Mouse (Mus musculus): ENCODE data around the gene Gm42688. TPM values are rescaled to one million over a fixed set of nuclear protein-coding genes. Genes with fewer than 3 reads are reported as not detected.
A peak's percentile ranks its signal among the peaks of the same experiment; 100 is the strongest.

The Gm42688 gene
- polyA plus RNA-seq, 1 experiment: not detected

DNA sequence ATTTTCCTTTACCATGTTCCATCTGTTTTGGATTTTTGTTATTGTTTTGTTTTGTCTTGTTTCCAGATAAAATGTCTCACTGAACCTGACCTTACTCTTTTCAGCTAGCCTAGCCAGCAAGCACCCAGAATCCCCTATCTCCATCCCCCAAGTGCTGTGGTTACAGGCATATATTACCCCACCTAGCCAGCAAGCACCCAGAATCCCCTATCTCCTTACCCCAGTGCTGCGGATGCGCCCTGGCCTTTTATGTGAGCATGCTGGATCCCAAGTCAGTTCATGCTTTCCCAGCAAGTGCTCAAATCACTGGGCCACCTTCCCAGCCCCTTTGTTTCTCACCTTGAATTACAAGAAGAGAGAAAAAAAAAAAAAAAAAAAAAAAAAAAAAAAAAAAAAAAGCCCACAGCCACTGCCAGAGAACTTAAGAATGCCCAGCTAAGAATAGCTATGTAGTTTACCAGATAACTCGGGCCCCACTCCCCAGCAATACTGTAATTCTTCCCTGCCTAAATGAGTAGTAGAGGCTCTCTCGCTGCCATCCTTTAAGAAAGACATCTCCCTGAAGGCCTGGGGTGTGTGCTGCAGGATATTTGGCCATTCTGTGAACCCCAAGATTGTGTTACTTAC is 10.2 kb downstream of the Gm42688 start:
- Histone ChIP-seq H3K4me1 (ENCODE audit: control insufficient read depth, insufficient read depth, low read length) (peaks cover 15% of the 10 kb centered on the region), H3K4me3 (ENCODE audit: insufficient read depth, low read depth, low read length) (no peak overlapping the region), H3K27ac (ENCODE audit: insufficient read depth, low read depth, low read length) (no peak overlapping the region)
- TF ChIP-seq CTCF (IDR thresholded peaks at IDR 0.05; ENCODE audit: insufficient read depth, low read depth, low read length) (no peak), POLR2A (IDR thresholded peaks at IDR 0.05; ENCODE audit: insufficient read depth, low read depth, low read length) (no peak)
- 83% methylated on average over 4 of the region's 4 CpGs for WGBS

DNA sequence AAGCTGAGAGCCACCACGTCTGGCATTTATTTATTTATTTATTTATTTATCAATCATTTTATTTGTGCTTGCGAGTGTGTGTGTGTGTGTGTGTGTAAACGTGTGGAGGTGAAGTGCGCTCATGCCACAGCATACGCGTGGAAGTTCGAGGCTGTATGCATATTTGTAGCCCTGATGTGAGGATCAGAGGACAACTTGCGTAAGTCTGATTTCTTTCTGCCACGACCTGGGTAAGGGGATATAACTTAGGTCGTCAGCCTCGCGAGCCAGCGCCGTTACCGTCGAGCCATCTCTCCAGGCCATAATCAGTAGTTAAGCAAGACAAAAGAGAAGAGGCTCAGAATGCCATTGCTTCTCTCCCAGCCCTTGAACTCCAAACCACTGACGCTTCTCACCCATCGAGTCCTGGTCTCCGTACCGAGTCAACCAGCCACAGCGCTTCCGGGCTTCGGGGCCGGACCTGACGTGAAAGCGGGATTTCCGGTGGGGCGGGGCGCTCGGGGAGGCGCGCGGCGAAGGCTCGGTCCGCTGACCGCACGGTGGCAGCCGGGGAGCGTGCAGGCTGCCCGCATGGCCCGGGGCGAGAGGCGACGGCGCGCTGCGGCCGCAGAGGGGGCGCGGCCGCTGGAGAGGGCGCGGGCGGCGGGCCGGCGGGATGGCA is 13.7 kb downstream of the Gm42688 start, which contains the start of gene Mogs:
TSS of gene Mogs (plus strand) at position 486 of the 661 bp plus-strand sequence.
- TF ChIP-seq CTCF (IDR thresholded peaks at IDR 0.05; ENCODE audit: insufficient read depth, low read depth, low read length) (no peak), POLR2A (IDR thresholded peaks at IDR 0.05; ENCODE audit: insufficient read depth, low read depth, low read length) (peak; percentile 88)
- peaks cover 16% of the 10 kb centered on the region for H3K4me1 ChIP-seq (ENCODE audit: control insufficient read depth, insufficient read depth, low read length)
- no peak within 1 kb of the TSS for H3K27ac ChIP-seq (ENCODE audit: insufficient read depth, low read depth, low read length)
- WGBS: 1% methylated on average over 57 of the region's 58 CpGs
- H3K4me3 ChIP-seq (ENCODE audit: insufficient read depth, low read depth, low read length): peak within 1 kb of the TSS; percentile 78

DNA sequence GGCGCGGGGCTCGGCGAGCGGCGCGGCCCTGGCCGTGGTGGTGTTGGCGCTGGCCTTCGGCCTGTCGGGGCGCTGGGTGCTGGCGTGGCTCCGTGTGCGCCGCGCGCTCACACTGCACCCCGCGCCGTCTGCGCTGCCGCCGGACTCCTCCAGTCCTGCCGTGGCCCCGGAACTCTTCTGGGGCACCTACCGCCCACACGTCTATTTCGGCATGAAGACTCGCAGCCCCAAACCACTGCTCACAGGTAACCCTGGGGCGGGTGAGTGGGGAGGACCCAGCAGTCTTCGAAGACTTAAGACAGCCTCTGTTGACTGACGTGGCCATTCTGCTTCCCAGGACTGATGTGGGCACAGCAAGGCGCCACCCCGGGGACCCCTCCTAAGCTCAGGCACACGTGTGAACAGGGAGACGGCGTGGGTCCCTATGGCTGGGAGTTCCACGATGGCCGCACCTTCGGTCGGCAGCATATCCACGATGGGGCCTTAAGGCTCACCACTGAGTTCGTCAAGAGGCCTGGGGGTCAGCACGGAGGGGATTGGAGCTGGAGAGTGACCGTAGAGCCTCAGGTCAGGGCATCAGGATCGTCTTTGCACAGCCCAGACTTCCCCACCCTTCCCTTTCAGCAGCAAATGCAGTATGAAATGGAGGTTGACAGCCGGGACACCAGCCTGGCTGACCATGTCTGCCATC is 14.4 kb downstream of the Gm42688 start:
- Histone ChIP-seq H3K27ac (ENCODE audit: insufficient read depth, low read depth, low read length) (no peak overlapping the region), H3K4me3 (ENCODE audit: insufficient read depth, low read depth, low read length) (peak overlapping the region; percentile 78), H3K4me1 (ENCODE audit: control insufficient read depth, insufficient read depth, low read length) (peaks cover 20% of the 10 kb centered on the region)
- WGBS: under 1% methylated on average over 40 of the region's 48 CpGs
- TF ChIP-seq POLR2A (IDR thresholded peaks at IDR 0.05; ENCODE audit: insufficient read depth, low read depth, low read length) (no peak), CTCF (IDR thresholded peaks at IDR 0.05; ENCODE audit: insufficient read depth, low read depth, low read length) (no peak)

DNA sequence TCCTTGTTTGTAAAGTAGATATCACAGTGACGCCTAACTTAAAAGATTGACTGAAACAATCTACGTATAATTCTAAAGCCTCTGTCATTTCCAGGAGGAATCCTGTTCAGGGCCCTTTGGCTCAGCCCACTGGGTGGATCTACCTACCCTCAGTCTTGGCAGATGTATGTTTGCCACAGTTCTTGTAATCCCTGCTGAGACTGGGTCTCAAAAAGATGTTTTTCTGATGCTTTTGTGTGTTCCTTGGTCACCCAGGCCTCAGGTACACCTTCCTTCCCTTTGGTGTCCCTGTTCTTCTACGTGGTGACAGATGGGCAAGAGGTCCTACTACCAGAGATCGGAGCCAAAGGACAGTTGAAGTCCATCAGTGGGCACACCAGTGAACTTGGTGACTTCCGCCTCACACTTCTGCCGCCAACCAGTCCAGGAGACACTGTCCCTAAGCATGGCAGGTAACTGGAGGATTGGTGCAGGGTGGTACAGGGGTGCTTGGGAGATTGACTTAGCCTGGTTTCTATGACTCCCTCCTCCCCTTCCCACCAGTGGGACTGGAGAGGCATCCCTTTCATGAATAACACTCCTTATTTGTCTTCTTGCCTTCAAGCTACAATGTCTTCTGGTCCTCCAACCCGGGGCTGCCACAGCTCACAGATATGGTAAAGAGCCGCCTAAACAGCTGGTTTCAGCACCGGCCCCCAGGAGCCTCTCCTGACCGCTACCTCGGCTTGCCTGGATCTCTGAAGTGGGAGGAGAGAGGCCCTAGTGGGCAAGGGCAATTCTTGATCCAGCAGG is 15.2 kb downstream of the Gm42688 start:
- no peak for TF ChIP-seq POLR2A (IDR thresholded peaks at IDR 0.05; ENCODE audit: insufficient read depth, low read depth, low read length)
- no peak for TF ChIP-seq CTCF (IDR thresholded peaks at IDR 0.05; ENCODE audit: insufficient read depth, low read depth, low read length)
- WGBS: 79% methylated on average over 11 of the region's 11 CpGs
- Histone ChIP-seq H3K27ac (ENCODE audit: insufficient read depth, low read depth, low read length) (no peak overlapping the region), H3K4me1 (ENCODE audit: control insufficient read depth, insufficient read depth, low read length) (peaks cover 20% of the 10 kb centered on the region), H3K4me3 (ENCODE audit: insufficient read depth, low read depth, low read length) (peak overlapping the region; percentile 78; the same call in 1 of the 2 replicates)

DNA sequence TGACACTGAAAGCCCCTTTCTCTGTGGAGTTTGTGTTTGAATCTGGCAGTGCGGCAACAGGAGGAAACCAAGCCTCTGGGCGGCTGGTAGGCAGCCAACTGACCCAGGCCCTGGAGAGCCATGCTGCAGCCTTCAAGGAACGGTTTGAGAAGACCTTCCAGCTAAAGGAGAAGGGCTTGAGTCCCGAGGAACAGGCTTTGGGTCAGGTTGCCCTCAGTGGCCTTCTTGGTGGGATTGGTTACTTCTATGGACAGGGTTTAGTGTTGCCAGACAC is 15.7 kb downstream of the Gm42688 start:
- WGBS: 73% methylated on average over 4 of the region's 4 CpGs
- H3K27ac ChIP-seq (ENCODE audit: insufficient read depth, low read depth, low read length): no peak overlapping the region
- TF ChIP-seq POLR2A (IDR thresholded peaks at IDR 0.05; ENCODE audit: insufficient read depth, low read depth, low read length): no peak
- TF ChIP-seq CTCF (IDR thresholded peaks at IDR 0.05; ENCODE audit: insufficient read depth, low read depth, low read length): no peak
- peaks cover 22% of the 10 kb centered on the region for H3K4me1 ChIP-seq (ENCODE audit: control insufficient read depth, insufficient read depth, low read length)
- H3K4me3 ChIP-seq (ENCODE audit: insufficient read depth, low read depth, low read length): no peak overlapping the region

DNA sequence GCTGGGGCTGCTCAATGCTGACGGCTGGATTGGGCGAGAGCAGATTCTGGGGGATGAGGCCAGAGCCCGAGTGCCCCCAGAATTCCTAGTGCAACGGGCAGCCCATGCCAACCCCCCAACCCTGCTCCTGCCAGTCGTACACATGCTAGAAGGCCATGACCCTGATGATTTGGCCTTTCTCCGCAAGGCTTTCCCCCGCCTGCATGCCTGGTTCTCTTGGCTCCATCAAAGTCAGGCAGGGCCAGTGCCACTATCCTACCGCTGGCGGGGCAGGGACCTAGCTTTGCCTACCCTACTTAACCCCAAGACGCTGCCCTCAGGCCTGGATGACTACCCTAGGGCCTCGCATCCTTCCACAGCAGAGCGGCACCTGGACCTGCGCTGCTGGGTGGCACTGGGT is 16.2 kb downstream of the Gm42688 start:
- TF ChIP-seq CTCF (IDR thresholded peaks at IDR 0.05; ENCODE audit: insufficient read depth, low read depth, low read length) (no peak), POLR2A (IDR thresholded peaks at IDR 0.05; ENCODE audit: insufficient read depth, low read depth, low read length) (no peak)
- 91% methylated on average over 13 of the region's 13 CpGs for WGBS
- Histone ChIP-seq H3K4me3 (ENCODE audit: insufficient read depth, low read depth, low read length) (no peak overlapping the region), H3K4me1 (ENCODE audit: control insufficient read depth, insufficient read depth, low read length) (peaks cover 24% of the 10 kb centered on the region), H3K27ac (ENCODE audit: insufficient read depth, low read depth, low read length) (no peak overlapping the region)

DNA sequence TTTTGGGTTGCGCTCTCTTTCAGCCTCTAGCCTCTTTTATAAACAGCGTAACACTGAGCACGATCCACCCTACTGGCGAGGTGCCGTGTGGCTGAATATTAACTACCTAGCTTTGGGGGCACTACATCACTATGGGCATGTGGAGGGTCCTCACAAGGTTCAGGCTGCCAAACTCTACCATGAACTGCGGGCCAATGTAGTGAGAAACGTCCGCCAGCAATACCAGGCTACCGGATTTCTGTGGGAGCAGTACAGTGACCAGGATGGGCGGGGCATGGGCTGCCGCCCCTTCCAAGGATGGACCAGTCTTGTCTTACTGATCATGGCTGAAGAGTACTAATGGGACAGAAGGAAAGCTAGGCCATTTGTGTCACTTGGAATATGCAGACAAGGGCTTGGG is 17.0 kb downstream of the Gm42688 start:
- 76% methylated on average over 11 of the region's 11 CpGs for WGBS
- H3K4me1 ChIP-seq (ENCODE audit: control insufficient read depth, insufficient read depth, low read length): peaks cover 27% of the 10 kb centered on the region

DNA sequence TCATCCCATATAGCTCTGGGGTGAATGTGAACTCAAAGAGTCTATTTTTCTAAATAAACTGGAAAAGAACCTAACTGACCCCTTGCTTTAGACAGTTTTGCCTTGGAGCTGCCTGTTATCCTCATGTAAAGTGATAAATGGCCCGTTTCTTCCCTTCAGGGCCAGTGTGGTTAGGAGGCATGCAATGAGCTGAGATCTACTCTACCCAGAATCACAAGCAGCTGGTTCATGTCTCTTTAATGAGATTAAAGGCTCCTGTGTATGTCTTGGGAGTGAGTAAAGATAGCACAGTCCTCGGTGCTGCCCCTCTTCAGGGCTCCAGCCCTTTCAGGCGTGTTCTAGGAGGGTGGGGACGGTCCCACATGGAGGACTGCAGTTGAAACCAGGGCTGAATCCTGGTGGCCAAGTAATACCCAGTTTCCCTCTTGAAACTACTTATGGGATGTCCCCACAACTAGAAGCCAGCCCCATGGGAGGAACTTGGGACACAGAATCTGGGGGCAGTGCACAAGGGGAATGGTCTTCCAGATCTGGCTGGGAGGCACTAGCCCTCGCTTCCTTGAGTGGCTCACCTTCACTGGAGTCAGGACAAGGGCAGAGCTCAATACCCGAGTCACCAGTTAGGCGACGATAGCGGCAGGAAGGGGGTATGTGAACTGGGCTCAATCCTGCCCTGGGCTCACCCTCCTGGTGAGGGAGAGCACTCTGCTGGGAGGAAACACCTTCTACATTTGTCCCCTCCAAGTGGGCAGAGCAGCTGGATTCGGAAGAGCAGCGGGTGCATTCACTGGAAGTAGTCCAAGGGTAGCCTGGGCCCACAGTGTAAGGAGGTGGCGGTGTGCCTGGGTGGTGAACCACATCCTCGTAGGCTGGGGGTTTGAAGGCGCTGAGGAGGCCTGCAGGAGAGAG is 17.7 kb downstream of the Gm42688 start:
- 74% methylated on average over 14 of the region's 14 CpGs for WGBS
- Histone ChIP-seq H3K4me1 (ENCODE audit: control insufficient read depth, insufficient read depth, low read length) (peaks cover 27% of the 10 kb centered on the region), H3K4me3 (ENCODE audit: insufficient read depth, low read depth, low read length) (no peak overlapping the region), H3K27ac (ENCODE audit: insufficient read depth, low read depth, low read length) (no peak overlapping the region)
- TF ChIP-seq POLR2A (IDR thresholded peaks at IDR 0.05; ENCODE audit: insufficient read depth, low read depth, low read length) (no peak), CTCF (IDR thresholded peaks at IDR 0.05; ENCODE audit: insufficient read depth, low read depth, low read length) (no peak)

More for the DNA sequence above, 17.0 kb downstream of the Gm42688 start:
- TF ChIP-seq POLR2A (IDR thresholded peaks at IDR 0.05; ENCODE audit: insufficient read depth, low read depth, low read length) (no peak), CTCF (IDR thresholded peaks at IDR 0.05; ENCODE audit: insufficient read depth, low read depth, low read length) (no peak)
- Histone ChIP-seq H3K27ac (ENCODE audit: insufficient read depth, low read depth, low read length) (no peak overlapping the region), H3K4me3 (ENCODE audit: insufficient read depth, low read depth, low read length) (no peak overlapping the region)
